Mouse (Mus musculus): Measurements from ENCODE around the gene Trpv4.

Trpv4 gene

GRCm38 (mm10) chr5:114617809-114618208, 40.4 kb downstream of the Trpv4 start:
- no peak for DNase-seq

GRCm38 (mm10) chr5:114616336-114617061, 41.7 kb downstream of the Trpv4 start:
- no peak for DNase-seq

- no peak for DNase-seq
Measured at GRCm38 (mm10) chr5:114614863-114615262, 43.4 kb downstream of the Trpv4 start.

- DNase-seq: peak; percentile 41 to 69
Measured at GRCm38 (mm10) chr5:114611968-114612608, 46.1 kb downstream of the Trpv4 start.

GRCm38 (mm10) chr5:114611256-114611655, 47.0 kb downstream of the Trpv4 start:
- no peak for DNase-seq

- peak; percentile 92 to 97 for DNase-seq
Measured at GRCm38 (mm10) chr5:114608516-114608915, 49.7 kb downstream of the Trpv4 start.

- DNase-seq: peak; percentile 95 to 96
Measured at GRCm38 (mm10) chr5:114607651-114608050, 50.6 kb downstream of the Trpv4 start.

- DNase-seq: no peak
Measured at GRCm38 (mm10) chr5:114605981-114606380, 52.2 kb downstream of the Trpv4 start.

GRCm38 (mm10) chr5:114604781-114605290, 53.4 kb downstream of the Trpv4 start:
- DNase-seq: peak; percentile 49 to 57

- DNase-seq: no peak
Measured at GRCm38 (mm10) chr5:114603975-114604374, 54.2 kb downstream of the Trpv4 start.

GRCm38 (mm10) chr5:114602012-114602411, 56.2 kb downstream of the Trpv4 start:
- no peak for DNase-seq

GRCm38 (mm10) chr5:114597652-114598051, 60.6 kb downstream of the Trpv4 start:
- DNase-seq: peak in 1 of 2 experiments; percentile 13

- DNase-seq: peak in 1 of 2 experiments; percentile 13
Measured at GRCm38 (mm10) chr5:114597222-114597621, 61.0 kb downstream of the Trpv4 start.

- DNase-seq: no peak
Measured at GRCm38 (mm10) chr5:114596604-114597003, 61.6 kb downstream of the Trpv4 start.

- no peak for DNase-seq
Measured at GRCm38 (mm10) chr5:114594741-114595241, 63.4 kb downstream of the Trpv4 start.

- no peak for DNase-seq
Measured at GRCm38 (mm10) chr5:114593949-114594348, 64.3 kb downstream of the Trpv4 start.

- peak in 1 of 2 experiments; percentile 16 for DNase-seq
Measured at GRCm38 (mm10) chr5:114593161-114593821, 64.9 kb downstream of the Trpv4 start.

- peak in 1 of 2 experiments; percentile 26 for DNase-seq
Measured at GRCm38 (mm10) chr5:114592463-114593160, 65.6 kb downstream of the Trpv4 start.

- DNase-seq: no peak
Measured at GRCm38 (mm10) chr5:114591151-114591561, 67.1 kb downstream of the Trpv4 start.

- DNase-seq: peak in 1 of 2 experiments; percentile 54
Measured at GRCm38 (mm10) chr5:114590043-114590913, 67.9 kb downstream of the Trpv4 start.

GRCm38 (mm10) chr5:114589454-114589853, 68.8 kb downstream of the Trpv4 start:
- DNase-seq: no peak

GRCm38 (mm10) chr5:114589026-114589425, 69.2 kb downstream of the Trpv4 start:
- DNase-seq: no peak

All from cerebellum, postnatal 14 days (tissue).